Mouse (Mus musculus): ENCODE measurements around the gene Pitx2.

The Pitx2 gene

GRCm38 (mm10) chr3:129202871-129203740 lies 3.4 kb downstream of the Pitx2 start:
- no peak for DNase-seq (ENCODE audit: low read depth)

- no peak for DNase-seq (ENCODE audit: low read depth)
These were observed 4.2 kb downstream of the Pitx2 start for GRCm38 (mm10) chr3:129203761-129204440.

DNA sequence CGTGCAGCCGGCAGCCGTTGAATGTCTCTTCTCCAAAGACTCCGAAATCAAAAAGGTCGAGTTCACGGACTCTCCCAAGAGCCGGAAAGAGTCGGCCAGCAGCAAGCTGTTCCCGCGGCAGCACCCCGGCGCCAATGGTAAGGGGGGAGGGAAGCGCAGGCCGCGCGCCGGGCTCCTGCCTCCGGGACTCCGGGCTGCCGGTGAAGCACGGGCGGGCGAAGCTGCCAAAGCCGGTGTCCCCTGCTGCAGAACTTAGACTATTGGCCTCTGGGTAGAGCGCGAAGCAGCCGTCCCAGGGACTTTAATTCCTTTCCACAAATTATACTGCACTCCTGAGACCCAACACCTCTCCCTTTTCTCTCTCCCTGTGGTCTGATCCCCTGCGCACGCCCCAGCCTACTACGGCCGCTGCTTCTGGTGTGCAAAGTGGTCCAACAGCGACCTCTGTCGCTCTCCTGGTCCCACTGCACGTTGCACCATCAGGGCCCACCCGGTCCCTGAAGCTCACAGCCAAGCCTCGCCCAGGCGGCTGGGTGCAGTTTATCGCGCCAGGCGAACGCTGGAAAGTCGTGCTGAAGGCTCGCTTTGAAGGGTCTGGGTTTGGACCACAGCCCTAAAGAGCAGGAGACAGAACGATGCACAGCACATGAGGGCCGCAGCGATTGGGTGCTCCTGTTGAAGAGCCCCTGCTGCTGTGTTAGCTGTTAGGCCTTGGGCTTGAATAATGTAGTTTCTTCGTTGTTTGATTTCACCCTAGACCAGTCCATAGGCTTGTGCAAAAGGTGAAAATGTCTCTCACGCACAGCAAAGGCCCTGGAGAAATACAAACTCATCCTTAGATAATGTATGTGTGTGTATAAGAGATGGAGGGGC lies 5.0 kb downstream of the Pitx2 start:
- DNase-seq (ENCODE audit: low read depth) = no peak

- DNase-seq (ENCODE audit: low read depth) = no peak
These were observed 6.0 kb downstream of the Pitx2 start for GRCm38 (mm10) chr3:129205481-129206175.

DNA sequence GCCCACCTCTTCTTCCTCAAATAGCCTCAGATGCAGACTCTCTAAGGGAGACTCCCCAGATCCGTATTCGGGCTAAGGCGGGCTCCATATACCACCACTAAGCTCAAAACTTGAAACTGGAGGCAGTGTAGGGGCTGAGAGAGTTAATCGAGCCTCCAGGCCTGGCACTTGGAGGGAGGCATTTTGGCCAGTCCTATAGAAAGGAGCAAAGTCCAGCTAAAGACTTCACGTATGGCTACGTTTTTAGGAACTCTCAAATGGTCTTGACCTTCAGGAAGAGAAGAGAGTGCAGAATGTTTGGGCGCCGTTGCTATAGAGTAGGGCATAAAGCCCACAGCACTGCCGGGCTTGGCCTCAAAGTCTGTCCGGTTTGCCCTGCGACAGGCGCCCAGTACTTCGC lies 7.1 kb downstream of the Pitx2 start:
- no peak for DNase-seq (ENCODE audit: low read depth)

- DNase-seq (ENCODE audit: low read depth) = no peak
These were observed 7.8 kb downstream of the Pitx2 start for GRCm38 (mm10) chr3:129207231-129208030.

DNA sequence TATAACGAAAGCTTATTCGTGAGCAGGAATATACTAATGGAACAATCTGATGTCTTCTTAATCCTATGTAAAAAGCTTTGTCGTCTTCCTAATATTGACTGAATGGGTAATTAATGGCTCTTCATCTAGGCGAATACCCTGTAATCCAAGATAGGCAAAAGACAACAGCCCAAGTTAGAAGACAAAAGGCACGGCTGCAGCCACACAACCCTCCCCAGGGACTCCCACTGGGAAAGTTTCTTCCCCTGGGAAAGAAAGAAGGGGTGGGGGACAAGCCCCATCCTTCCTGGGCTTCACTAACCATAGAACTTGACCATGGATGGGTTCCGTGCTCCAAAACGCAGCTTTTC lies 8.3 kb downstream of the Pitx2 start:
- DNase-seq (ENCODE audit: low read depth) = no peak

DNA sequence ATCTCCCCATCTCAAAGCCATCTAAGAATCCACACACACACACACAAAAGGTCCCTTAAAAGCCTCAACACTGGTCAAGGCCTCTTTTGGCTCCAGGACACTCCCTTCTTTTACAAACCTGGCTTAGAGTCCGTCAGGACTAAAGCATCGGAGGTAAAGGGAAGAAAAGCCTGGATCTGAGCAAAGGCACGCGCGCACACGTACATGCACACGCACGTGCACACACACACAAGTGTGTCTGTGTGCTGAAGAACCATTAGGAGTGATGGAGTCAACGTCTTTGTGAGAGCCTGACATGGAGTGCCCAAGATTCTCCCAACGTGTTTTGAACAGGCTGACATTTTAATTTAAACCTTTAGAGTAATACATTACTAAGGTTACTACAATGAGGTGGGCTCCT lies 8.7 kb downstream of the Pitx2 start:
- no peak for DNase-seq (ENCODE audit: low read depth)

GRCm38 (mm10) chr3:129209266-129209665 lies 9.6 kb downstream of the Pitx2 start:
- no peak for DNase-seq (ENCODE audit: low read depth)

DNA sequence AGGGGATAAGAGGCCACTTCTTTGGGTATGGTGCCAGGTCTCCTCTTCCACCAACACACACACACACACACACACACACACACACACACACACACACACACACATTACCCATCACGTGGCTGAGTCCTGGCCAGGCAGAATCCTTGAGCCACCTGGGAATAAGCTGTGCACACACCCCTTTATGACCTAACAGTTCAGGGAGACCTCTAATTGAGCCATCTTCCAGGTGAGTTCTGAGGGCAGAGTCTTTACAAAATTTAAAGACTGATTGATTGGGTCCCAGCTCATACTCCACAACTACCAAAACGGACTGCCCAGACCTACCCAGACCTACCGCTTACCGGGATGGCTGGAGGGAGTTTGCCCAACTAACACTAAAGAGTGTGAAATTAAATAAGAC lies 10.1 kb downstream of the Pitx2 start:
- DNase-seq (ENCODE audit: low read depth) = no peak

DNA sequence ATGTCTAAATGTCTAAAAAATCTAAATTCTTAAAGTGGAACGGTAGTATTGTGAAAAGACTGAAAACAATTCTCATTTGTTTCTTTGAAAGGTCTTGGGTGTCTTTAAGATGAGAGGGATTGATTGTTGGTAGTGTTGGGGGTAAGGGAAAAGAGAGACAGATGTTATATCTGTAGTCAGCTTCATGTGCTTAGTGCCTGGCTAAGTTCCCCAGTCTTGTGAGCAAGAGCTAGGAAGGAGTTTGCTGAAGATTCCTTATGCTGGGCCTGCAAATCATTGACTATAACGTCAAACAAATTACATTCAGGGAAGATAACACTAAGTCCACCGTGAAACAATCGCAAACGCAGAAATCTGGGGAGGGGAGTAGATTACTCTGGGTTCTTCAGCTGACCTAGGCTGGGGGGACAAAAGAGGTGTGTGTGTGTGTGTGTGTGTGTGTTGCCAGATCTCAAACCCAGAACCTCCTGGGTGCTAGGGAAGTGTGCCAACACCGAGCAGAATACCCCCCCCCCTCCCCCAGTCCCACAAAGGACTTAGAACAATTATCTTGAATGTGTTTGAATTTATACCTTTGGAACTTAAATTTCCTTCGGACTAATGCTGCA lies 12.5 kb downstream of the Pitx2 start:
- no peak for DNase-seq (ENCODE audit: low read depth)

DNA sequence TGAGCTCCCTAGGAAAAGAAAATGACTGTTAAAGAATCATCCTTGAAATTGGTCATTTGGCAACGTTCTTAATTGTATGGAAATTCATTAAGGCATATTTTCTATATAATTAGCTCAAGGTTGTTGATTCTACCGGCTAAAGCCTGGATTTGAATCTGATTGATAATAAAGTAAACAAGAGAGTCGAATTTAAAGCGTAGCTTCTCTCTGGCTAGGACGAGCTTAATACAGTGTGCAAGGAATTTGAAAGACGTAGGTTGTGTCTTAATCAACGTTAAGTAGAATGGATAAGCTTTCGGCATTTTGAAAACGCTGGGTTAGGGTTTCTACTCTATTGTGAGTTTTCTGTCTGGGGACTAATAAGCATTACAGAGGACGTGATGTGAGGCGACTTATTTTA lies 13.1 kb downstream of the Pitx2 start:
- DNase-seq (ENCODE audit: low read depth) = no peak

GRCm38 (mm10) chr3:129213633-129214145 lies 14.0 kb downstream of the Pitx2 start:
- DNase-seq (ENCODE audit: low read depth) = no peak

GRCm38 (mm10) chr3:129214146-129214665 lies 14.5 kb downstream of the Pitx2 start:
- DNase-seq (ENCODE audit: low read depth) = no peak

DNA sequence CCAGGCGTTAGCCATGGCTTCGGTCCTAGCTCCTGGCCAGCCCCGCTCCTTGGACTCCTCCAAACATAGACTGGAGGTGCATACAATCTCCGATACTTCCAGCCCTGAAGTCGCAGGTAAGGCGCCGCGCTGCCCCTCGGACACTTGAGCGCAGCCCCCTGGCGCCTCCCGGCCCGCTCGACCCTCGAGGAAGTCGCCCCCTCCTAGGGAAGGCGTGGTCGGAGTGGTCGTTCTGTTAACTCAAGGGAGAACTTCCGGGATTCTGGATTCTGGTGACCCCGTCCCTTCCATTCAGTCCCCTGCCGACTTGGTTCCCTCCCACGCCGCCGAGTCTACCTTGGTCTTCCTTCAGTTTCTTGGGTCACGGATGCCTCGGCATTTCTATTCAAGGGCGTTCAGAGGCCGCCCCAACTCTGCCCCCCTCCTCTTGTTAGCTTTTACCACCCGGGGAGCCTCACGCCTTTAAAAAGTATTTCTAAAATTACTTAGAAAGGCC lies 15.0 kb downstream of the Pitx2 start:
- DNase-seq (ENCODE audit: low read depth) = no peak

DNA sequence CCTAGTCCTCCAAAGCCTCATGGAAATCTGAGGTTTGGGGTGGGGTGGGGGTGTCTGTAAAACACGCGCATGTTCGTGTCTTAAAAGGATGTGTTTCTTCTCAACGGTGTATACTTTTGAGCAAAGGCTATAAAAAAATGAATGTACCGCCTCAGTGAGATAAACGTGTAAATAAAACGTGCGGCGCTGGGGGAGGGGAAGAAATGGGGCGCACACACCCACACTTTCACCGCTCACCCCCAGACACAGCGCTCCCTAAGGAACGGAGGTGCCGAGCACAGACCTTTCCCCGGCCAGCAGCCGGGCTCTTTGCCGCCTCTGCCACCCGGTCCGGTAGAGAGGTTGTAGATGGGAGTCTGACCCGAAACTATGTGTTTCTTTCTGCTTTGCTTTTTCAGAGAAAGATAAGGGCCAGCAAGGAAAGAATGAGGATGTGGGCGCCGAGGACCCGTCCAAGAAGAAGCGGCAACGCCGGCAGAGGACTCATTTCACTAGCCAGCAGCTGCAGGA lies 15.6 kb downstream of the Pitx2 start:
- no peak for DNase-seq (ENCODE audit: low read depth)

DNA sequence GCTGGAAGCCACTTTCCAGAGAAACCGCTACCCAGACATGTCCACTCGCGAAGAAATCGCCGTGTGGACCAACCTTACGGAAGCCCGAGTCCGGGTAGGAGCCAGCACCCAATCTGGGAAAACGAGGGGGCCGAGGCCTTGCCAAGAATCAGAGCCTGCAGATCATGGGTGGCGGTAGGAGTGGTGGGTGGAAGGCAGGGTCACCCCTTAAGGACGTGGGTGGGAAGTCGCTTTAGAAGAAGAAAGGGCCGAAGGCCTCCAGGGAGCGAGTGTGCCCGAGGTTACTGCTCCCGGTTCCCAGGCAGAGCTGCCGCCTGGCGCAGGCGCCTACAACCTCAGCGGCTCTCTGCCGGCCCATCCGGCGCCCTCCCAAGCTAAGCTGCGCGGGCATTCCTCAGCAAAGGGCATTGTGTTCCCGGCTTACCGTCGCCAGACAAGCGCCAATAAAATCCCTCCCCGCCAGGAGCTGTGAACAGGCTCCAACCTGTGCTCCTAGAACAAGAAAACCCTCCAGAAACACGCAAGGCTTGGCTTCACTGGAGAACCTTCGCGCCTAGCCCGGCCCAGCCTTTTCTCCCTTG lies 16.2 kb downstream of the Pitx2 start:
- no peak for DNase-seq (ENCODE audit: low read depth)

DNA sequence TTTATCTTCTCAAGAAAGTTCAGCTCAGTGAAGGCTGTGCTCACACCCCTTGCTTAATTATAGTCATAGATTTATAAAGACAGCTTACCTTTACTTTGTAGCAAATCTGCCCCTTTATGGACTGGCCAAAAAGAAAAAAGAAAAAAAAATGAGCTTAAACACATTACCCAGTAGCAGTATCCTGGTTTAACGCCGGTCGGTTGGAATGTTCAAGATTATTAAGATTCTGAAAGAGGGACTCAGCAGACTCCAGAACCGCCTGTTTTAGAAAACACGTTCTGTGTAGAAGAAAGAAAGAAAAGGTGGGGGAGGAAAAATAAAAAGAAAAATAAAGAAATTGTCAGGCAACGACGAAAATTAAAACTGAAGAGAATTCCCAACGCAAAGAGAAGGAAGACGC lies 16.8 kb downstream of the Pitx2 start:
- no peak for DNase-seq (ENCODE audit: low read depth)

DNA sequence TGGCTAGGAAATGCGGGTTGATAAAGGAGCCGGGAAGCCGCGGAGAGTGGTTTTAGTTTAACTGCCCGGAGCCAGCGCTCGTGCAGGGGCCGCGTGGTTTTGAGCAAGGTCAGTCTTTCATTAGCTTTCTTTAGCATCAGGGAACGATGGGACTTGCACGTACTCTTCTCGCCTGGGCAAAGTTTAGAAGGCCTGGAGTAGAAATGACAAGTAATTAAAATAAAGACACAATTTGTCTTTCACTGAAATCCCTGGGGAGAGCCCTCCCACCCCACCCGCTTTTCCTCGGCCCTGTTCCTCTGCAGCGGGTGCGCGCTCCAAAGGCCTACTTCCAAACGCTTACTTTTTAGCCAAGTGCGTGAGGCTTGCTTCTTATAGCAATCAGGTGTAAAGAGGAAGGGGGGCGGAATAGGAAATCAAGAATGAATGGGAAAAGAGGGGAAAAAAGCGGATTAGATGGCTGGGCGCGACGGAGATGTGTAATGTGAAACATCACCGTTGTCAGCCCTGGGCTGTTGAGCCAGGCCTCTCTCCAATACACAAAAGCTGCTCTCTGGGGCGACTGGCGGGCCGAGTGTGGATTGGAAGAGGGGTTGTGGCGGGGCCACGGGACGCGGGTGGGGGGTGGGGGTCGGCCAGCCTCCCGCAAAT lies 17.4 kb downstream of the Pitx2 start:
- DNase-seq (ENCODE audit: low read depth) = no peak
